Mouse (Mus musculus): Measurements from ENCODE around the gene Wbp1.
"Not testable (repeated sequence)": the region's sequence is repeated elsewhere in the genome, so short reads cannot be mapped to it uniquely, and the experiment has no call there.

The Wbp1 gene

DNA sequence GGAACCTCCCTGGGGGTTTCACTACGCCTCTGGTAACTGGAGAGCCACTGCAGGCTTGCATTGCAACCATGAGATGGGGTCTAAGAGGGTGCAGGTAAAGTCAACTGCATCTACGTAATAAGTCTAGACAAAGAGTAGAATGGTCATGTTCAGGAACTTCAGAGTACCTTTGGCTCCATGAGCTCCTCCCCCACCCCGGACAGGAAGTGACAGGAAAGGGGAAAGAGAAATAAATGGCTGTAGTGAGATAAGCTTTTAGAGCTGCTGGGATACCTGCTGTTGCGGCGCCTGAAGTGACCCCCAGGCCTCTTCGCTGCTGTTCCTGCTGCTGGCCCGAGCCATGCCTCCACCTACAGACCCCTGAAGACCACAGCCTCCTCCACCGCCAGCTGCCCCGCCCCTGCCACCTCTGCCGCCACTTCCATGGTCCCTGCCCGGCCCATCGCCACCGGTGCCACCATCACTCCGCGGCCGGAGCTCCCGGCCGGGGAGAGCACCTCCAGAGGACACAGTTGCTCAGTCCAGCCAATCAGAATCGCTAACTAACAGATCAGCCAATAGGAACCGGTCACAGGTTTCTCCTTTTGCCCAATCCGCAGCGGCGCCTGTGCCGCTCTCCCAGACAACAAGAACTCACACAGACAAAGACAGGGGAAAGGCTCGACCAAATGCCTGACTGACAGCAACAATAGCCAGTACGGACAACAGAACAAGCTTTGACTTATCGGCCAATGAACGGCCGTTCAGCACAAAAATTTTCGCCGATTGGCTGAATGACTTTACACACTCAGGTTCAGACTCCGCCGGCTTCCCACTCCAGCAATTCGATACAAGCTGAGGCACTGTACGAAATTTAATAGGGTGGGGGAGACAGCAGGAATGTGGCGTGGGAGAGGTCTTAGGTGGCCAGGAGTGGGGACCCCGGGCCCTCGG is at the start of gene Wbp1:
Gene Wbp1, minus strand, starts transcription at position 630 of the 933 bp plus-strand sequence.
- peak; percentile 94 for DNase-seq

DNA sequence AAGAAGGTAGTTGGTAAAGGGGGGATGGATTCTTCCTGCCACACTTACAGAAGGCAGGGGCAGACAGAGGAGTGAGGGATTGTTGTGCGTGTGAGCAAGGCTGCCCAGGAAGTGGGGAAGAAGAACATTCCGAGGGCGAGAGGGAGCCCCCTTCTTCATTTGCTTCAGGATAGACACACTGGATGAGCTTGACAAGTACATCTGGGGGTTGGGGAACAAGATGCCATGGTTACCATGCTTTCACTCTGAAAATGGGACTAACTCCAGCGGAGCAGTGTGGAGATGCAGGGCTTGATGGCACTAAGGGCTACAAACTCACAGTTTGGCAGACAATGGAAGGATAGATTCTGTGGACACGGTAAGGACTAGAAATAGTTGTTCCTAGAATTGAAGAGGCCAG is 49.7 kb upstream of the Wbp1 start:
- DNase-seq: no peak

DNA sequence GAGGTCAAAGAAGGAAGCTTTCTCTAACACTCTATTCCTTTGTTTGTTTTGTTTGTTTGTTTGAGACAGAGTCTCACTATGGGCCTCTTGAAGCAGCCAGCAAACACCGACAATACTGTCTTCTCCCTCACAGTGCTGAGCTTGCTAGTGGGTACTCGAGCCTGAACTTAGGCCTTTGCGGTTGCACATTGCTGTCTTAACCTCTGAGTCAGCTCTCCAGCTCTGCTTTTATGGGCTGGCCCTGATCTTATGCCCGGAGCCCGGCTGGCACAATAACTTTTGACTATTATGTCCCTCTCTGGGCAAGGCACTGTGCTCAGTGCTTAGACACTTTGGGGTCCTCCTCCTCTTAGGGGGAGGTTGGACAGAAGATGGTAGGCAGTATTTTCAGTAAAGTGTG is 48.5 kb upstream of the Wbp1 start:
- DNase-seq: no peak

GRCm38 (mm10) chr6:83166243-83166630 is 44.9 kb upstream of the Wbp1 start:
- no peak for DNase-seq

DNA sequence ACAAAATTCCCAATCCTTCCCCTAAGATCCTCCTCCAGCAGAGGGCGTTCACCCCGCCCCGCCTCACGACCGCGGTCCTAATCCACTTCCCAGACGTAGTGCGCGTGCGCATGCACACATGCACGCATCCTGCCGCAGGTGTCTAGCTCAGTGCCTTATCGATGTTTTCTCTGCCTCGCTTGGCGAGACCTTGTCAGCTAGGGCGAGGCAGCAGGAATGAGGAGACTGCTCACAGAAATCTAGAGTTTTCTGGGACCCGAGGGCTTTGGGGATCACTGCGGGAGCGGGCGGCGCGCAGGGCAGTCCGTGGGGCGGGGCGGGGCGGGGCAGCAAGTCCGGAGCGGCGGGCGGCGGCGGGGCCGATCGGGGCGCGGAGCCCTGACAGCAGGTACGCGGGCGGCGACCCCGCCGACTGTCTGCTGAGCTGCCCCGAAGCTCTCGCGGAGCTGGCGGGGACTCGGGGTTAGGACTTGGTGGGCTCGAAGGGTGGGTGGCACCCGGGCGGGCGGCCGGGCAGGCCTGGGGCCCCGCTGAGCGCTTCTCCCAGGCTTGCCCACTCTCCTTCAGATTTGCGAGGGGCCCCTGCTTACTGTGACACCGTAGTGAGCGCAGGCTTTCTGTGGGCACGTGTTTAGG is 44.4 kb upstream of the Wbp1 start, which contains the start of gene Dctn1:
Gene Dctn1, plus strand, starts transcription at position 314 of the 636 bp plus-strand sequence.
- DNase-seq: peak; percentile 95

- no peak for DNase-seq
Observed at GRCm38 (mm10) chr6:83165026-83165606, 43.8 kb upstream of the Wbp1 start.

GRCm38 (mm10) chr6:83162701-83163100 is 41.3 kb upstream of the Wbp1 start:
- peak; percentile 78 for DNase-seq

- DNase-seq: peak; percentile 53
Observed at GRCm38 (mm10) chr6:83161921-83162641, 40.7 kb upstream of the Wbp1 start.

DNA sequence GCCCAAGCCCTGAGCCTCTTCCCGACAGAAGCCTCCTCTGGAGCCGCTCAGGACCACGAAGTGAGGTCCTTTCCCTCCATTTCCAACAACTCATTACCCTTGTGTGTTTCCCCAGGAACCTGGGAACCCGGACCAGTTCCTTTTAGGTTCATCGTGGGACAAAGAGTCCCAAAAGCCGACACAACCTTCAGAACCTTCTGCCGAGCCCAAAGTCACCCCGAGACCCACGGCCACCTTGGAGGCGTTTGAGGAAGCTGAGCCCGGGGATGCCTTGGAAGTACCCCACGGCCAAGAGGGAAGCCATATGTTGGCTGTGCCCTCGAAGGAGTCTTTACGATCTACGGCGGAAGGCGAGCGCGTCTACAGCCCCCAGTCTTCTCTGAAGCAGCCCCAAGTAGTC is 40.1 kb upstream of the Wbp1 start:
- no peak for DNase-seq

- not testable (repeated sequence) for DNase-seq
Observed at GRCm38 (mm10) chr6:83159456-83159855, 38.1 kb upstream of the Wbp1 start.

- DNase-seq: peak; percentile 61
Observed at GRCm38 (mm10) chr6:83156259-83156684, 34.9 kb upstream of the Wbp1 start, which contains the start of the genes Wdr54 and 1700003E16Rik. Wdr54 (minus strand) TSS chr6:83156397. 1700003E16Rik (plus strand) TSS chr6:83156404.

DNA sequence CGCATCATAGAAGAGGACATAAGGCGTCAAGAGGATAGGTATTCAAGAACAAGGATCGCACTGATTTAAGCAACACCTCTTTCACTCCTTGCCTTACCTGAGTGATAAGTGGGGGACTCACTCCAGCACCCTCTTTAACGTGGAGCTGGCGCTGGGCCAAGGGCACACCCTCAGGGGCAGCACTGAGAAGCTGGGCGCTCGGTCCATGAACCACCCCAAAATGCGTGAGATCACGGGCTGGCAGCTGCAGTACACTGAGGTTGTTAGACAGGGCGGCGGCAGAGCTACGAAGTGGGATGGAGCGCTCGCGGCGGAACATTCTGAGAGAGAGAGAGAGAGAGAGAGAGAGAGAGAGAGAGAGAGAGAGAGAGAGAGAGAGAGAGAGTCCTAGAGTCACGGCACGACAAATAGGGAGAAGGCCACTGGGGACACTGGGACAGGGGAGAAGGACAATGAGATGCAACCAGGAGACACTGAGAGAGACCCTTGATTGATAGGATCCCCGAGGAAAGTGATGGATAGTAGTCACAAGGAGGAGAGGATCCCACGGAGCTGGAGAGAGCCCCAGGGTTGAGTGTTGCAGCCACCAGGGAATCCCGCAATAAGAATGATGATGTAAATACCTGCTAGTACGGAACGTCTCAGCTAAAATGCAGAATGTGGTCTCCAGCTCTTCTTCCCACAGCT is 34.3 kb upstream of the Wbp1 start:
- no peak for DNase-seq

DNA sequence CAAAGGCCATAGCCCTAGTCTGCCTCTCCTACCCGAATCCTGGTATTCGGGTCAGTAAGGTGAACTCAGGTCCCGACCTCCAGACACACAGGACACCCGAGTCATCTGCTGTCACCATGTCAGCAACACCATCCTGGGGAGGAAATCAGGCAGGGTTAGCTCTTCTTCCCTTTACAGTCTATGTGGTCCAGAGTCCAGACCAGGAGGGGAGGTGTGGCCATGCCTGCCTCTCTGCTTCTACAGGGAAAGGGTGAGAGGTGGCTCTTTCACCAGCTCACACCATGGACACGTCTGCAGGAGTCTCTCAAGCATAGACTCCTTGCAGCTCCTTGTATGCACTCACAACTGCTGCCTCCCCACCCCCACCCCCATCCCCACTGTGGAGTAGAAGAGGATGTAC is 32.1 kb upstream of the Wbp1 start:
- no peak for DNase-seq

DNA sequence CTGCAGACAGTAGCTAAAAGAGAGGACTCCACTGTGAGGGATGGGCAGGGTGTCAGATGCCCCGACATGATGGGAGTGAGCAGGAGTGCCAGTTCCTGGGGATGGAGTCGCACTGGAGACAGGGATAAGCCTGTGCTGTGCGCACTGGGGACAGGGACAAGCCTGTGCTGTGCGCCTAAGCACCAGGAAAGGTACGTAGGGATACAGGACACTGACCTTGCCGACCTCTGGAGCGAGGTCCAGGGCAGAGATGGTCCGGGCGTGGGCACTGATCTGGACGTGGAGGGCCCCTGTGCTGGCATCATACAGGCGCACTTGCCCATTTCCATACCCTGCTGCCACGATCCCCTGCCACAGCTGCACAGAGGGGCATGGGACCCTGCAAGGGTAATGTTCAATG is 31.7 kb upstream of the Wbp1 start:
- DNase-seq: no peak

DNA sequence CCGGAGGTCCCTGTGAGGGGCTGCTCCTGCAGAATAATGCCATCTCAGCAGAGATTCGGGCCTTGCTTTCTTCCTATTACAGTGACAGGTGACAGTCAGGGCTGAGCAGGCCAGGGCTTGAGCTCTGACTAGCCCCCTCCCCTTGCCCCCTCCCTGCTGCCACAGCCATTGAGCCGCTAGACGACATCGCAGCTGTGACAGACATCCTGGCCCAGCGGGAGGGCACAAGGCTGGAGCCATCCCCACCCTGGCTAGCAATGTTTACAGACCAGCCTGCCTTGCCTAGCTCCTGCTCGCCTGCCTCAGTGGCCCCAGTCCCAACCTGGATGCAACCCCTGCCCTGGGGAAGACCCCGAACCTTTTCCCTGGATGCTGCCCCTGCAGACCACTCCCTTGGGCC is 30.4 kb upstream of the Wbp1 start:
- no peak for DNase-seq

DNA sequence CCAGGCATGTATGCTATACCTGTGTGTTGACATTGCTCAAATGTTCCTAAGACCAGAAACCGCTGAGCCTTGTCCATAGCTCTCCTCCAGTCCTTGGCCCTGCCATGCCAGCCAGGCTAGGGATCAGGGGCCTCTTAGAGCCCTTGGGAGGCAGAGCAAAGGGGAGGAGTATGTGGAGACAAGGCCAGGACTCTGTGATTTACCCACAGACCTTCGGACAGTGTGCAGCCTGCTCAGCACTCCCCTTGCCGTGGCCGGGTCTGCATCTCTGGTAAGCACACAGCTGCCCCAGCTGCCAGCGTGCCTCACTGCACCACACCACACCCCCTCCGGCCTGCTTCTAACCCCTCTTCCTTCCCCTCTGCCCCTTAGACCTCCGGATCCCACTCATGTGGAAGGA is 25.9 kb upstream of the Wbp1 start:
- no peak for DNase-seq

DNA sequence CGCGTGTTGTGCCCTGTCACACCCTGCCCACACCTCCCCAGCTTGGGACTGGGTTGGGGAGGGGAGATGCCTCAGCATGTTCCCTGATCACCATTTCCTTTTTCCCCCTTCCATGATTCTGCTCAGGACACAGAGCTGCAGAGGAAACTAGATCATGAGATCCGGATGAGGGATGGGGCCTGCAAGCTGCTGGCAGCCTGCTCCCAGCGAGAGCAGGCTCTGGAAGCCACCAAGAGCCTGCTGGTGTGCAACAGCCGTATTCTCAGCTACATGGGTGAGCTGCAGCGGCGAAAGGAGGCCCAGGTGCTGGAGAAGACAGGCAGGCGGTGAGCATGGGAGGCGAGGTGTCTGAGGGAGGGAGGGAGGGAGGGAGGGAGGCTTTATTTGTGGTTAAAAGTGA is 24.4 kb upstream of the Wbp1 start:
- no peak for DNase-seq

DNA sequence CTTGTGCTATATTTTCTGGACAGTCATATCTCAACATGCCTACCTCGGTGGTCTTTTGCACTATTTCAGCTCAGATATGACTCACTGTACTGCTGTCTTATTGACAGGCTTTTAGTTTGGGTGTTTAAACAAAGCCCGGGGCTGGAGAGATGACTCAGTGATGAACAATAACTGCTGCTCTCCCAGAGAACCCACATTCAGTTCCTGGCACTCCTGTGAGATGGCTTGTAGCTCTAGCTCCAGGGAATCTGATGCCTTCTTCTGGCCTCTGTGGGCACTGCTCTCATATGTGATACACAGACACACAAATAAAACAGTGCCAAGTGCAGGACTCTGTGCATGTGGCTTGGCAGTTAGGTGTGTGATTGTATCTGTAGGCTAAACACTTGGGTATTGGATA is 23.9 kb upstream of the Wbp1 start:
- no peak for DNase-seq

DNA sequence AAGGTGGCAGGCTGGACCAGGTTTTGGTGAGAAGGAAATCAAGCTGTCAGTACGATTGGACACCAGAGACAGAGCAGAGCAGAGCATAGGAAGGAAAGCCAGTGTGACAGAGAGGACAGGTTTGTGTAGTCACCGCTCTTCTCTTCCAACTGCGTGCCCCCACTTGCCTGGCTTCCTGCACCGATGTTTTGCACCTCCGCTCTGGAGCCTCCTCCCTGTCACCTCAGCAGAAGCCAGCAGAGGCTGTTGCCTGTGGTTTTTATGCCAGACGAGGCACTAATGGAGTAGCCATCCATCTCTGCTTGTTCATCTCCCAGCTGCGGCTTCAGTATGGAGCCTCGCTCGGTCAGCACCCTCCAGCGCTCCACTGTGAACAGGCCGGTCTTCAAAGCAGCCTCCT is 21.5 kb upstream of the Wbp1 start:
- no peak for DNase-seq

DNA sequence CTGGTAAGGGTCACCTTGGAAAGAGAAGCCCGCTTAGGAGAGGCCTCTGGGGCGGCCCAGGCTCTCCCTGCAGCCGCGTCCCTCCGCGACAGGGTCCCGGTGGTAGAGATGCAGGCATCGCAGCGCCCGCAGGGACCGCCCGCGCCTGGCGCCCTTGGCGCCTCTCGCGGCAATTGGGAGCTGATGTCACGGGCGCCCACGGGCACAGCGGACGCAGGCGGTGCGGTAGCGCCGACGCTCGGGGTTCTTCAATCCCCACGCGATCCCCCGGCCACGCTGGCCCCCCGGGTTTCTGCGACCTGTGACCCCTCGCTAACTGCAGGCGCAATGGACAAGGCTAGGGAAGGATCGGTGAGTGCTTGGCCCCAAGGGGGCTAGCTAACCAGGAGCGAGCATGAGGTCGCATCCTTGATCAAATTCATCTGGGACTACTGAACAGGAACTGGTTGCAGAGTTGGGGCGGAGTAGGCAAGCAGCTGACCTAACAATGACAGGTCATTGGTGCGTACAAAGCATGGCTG is 20.9 kb upstream of the Wbp1 start:
- DNase-seq: no peak

- DNase-seq: no peak
Observed at GRCm38 (mm10) chr6:83141636-83142035, 20.3 kb upstream of the Wbp1 start.

DNA sequence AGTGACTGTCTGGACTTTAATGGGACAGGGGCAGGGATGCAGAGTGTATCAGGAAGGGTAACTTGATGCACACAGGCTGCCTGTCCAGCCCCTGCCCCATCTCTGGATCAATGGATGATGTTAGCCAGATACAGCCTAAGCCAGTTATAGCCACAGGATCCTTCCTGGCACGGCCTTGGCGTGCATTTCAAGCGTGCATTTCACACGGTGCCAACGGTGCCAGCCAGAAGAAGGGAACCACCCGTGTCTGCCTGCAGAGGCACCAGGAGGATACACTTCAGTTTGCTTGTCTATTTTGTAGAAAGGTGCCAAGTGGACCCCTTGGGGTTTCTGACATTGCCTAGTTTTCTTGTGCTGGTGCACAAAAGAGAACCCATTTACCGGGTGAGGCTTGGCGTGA is 18.7 kb upstream of the Wbp1 start:
- DNase-seq: no peak

Data from cerebellum, adult 11 months (tissue).